Mouse (Mus musculus) megakaryocyte-erythroid progenitor cell, adult 5-6 weeks (primary cell): ENCODE measurements around the gene Cpsf6. TPM values are rescaled to one million over a fixed set of nuclear protein-coding genes. Genes with fewer than 3 reads are reported as not detected.

ENCODE experiments used
- total RNA-seq, 2 experiments: library from RNA; stranded (forward) in 1 of 2; stranded (reverse) in 1 of 2; fragments of 200-1000, 215-1000 nt in 1 of 2; fragments of >200 nt in 1 of 2; fragmentation: Nextera tagmentation in 1 of 2; gene quantifications; 2 replicates each; pipeline ENCODE4 v1.2.3; 2014 to 2017

The Cpsf6 gene
- total RNA-seq, 2 experiments from 2014 or later, result 142 to 163 TPM

Other genes starting within 250 kb of the Cpsf6 start
- 20.7 and 22.7 TPM in 2 replicates for gene Frs2, start 231.5 kb downstream of the Cpsf6 start, total RNA-seq (2014; fragmentation: Nextera tagmentation)
- gene Frs2, start 231.5 kb downstream of the Cpsf6 start, total RNA-seq (2017), result 9.6 and 22.9 TPM in 2 replicates
- 65.0 and 70.8 TPM in 2 replicates for gene Yeats4, start 155.5 kb downstream of the Cpsf6 start, total RNA-seq (2014; fragmentation: Nextera tagmentation)
- gene Yeats4, start 155.5 kb downstream of the Cpsf6 start, total RNA-seq (2017), result 113 and 125 TPM in 2 replicates
- not detected in 2 replicates for gene 9530003J23Rik, start 141.3 kb downstream of the Cpsf6 start, total RNA-seq (2014; fragmentation: Nextera tagmentation)
- not detected in 2 replicates for gene 9530003J23Rik, start 141.3 kb downstream of the Cpsf6 start, total RNA-seq (2017)
- gene Lyz2, start 97.7 kb downstream of the Cpsf6 start, total RNA-seq (2014; fragmentation: Nextera tagmentation), result 0.92 and 84.9 TPM in 2 replicates
- 45.1 and 63.4 TPM in 2 replicates for gene Lyz2, start 97.7 kb downstream of the Cpsf6 start, total RNA-seq (2017)
- not detected in 2 replicates for gene Lyz1, start 87.1 kb downstream of the Cpsf6 start, total RNA-seq (2014; fragmentation: Nextera tagmentation)
- not detected in 2 replicates for gene Lyz1, start 87.1 kb downstream of the Cpsf6 start, total RNA-seq (2017)
- gene Cpm, start 249.5 kb upstream of the Cpsf6 start, total RNA-seq (2014; fragmentation: Nextera tagmentation), result 0.85 and 0.94 TPM in 2 replicates
- not detected in 2 replicates for gene Cpm, start 249.5 kb upstream of the Cpsf6 start, total RNA-seq (2017)